Mouse (Mus musculus) olfactory bulb, adult 2 months (tissue): ENCODE measurements around the gene Tbc1d23. TPM values are rescaled to one million over a fixed set of nuclear protein-coding genes. Genes with fewer than 3 reads are reported as not detected.
"Not testable (repeated sequence)": the region's sequence is repeated elsewhere in the genome, so short reads cannot be mapped to it uniquely, and the experiment has no call there.

Experiments
- H3K27ac ChIP-seq: fragments of 200-500 bp; 2 replicates; pipeline ENCODE4 v1.5.1; 2012; ENCODE audit warnings: low read depth, low read length; ENCODE audit not compliant: insufficient read depth
- H3K4me1 ChIP-seq: fragments of 200-500 bp; 2 replicates; pipeline ENCODE4 v1.6.1; 2012; ENCODE audit warnings: low read length; ENCODE audit not compliant: control insufficient read depth, insufficient read depth
- H3K4me3 ChIP-seq: fragments of 200-500 bp; 2 replicates; pipeline ENCODE4 v1.5.1; 2012; ENCODE audit warnings: mild to moderate bottlenecking, low read depth, low read length, moderate library complexity; ENCODE audit not compliant: insufficient read depth
- CTCF ChIP-seq: fragments of 200-500 bp; IDR thresholded peaks from 2 replicates; pipeline ENCODE4 v1.5.1; 2012; ENCODE audit warnings: low read depth, mild to moderate bottlenecking, low read length, moderate library complexity; ENCODE audit not compliant: insufficient read depth
- POLR2A ChIP-seq: fragments of 200-500 bp; IDR thresholded peaks from 2 replicates; pipeline ENCODE4 v1.6.1; 2012; ENCODE audit warnings: mild to moderate bottlenecking, low read depth, low read length, moderate library complexity; ENCODE audit not compliant: insufficient read depth
- WGBS: fragments of 180-500 bp; shearing (Covaris S2); methylation state at CpG from one replicate; pipeline ENCODE4 v1.1.7; 2018; 5-methylcytosine and 5-hydroxymethylcytosine counted together
- polyA plus RNA-seq: library from polyadenylated mRNA; stranded (reverse); fragments of >200 nt; gene quantifications from 2 replicates; pipeline ENCODE4 v1.2.4, GENCODE M21; 2012; ENCODE audit warnings: low replicate concordance; ENCODE audit not compliant: missing spikeins, insufficient read depth, insufficient read length

Gene Tbc1d23
- polyA plus RNA-seq, 1 experiment = not detected

DNA sequence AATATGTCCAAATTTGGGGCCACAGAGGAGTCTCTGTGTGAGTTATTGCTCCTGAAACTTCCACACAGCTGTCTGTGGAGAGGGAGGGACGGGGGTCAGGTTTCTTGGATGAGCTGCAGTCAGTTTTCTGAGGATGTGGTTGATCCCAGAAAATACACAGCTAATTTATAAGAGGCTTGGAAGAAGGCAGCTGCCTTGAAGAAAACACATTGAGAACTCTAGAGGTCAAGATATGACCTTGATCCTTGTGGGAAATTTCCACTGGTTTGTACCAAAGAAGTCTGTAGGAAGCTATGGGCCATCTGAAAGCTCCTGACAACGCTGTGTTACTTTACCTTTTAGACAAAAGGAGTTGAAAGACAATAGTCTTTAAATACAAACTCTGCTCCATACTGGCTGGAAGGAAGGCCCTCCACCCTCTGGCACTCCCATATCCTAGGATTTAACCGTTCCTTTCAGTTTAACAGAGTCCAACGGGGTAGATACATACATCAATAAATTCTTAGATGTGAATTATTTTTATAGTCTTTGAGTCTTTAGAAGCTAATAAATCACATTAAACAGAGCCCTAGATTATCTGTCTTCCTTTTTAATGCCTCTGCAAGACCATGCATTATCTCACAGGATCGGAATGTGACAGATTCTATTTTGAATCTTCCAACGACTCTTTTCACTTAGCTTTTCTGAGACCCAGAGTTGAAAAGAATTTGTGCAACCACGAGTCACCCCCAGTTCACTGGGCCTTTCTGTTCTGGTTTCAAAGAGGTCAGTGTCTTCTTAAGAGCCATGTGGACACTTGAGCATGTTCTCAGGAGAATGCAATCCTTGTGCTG is 20.5 kb upstream of the Tbc1d23 start:
- Histone ChIP-seq H3K27ac (no peak overlapping the region), H3K4me3 (no peak overlapping the region), H3K4me1 (no peaks in the 10 kb centered on the region)
- 52% methylated on average over 7 of the region's 7 CpGs for WGBS
- no peak for TF ChIP-seq CTCF
- no peak for TF ChIP-seq POLR2A

DNA sequence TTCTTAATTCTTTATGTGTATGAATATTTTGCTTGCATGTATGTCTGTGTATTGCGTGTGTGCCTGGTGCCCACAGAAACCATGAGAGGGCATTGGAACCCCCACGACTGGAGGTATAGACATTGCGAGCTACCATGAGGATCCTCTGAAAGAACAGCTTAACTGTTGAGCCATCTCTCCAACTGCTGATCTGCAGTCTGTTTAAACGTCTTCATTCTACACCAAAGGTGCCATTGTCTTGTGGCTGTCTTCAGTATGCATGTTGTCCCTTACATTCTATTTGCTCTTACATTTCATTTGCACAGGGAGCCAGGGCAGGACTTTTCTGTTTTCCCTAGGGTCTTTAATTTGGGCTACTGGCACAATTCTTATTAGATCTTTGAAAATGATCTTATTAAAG is 19.7 kb upstream of the Tbc1d23 start:
- 89% methylated on average over 4 of the region's 4 CpGs for WGBS
- no peak overlapping the region for H3K4me3 ChIP-seq
- TF ChIP-seq POLR2A (no peak), CTCF (no peak)
- H3K27ac ChIP-seq = no peak overlapping the region
- no peaks in the 10 kb centered on the region for H3K4me1 ChIP-seq

GRCm38 (mm10) chr16:57247464-57247863 is 16.2 kb upstream of the Tbc1d23 start:
- no peak overlapping the region for H3K4me3 ChIP-seq
- no peak overlapping the region for H3K27ac ChIP-seq
- no peaks in the 10 kb centered on the region for H3K4me1 ChIP-seq
- TF ChIP-seq CTCF = no peak
- TF ChIP-seq POLR2A = no peak
- 93% methylated on average over 4 of the region's 4 CpGs for WGBS

GRCm38 (mm10) chr16:57246596-57246995 is 15.3 kb upstream of the Tbc1d23 start:
- Histone ChIP-seq H3K4me1 (no peaks in the 10 kb centered on the region), H3K27ac (no peak overlapping the region), H3K4me3 (no peak overlapping the region)
- TF ChIP-seq CTCF = no peak
- no peak for TF ChIP-seq POLR2A
- 94% methylated on average over 3 of the region's 3 CpGs for WGBS

DNA sequence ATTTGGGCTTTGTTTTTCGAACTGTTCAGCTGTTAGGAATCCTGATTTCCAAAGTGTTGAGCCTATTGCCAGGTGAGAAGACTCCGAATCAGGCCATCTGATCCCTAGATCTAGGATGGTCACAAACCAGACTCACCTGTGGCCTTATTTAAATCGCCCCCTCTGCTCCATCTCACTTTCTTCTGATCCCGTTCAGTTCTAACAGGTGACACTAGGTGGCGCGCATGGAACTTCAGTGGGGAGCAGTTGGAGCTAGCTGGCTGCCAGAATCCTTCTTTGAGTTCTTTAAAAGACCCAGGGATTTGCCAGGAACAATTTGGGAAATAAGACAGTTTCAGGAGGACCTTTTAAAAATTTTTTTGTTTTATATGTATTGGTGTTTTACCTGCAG is 12.5 kb upstream of the Tbc1d23 start:
- no peak overlapping the region for H3K4me3 ChIP-seq
- no peak for TF ChIP-seq POLR2A
- TF ChIP-seq CTCF = peak; percentile 53
- H3K4me1 ChIP-seq = no peaks in the 10 kb centered on the region
- WGBS = 13% methylated on average over 6 of the region's 6 CpGs
- no peak overlapping the region for H3K27ac ChIP-seq

DNA sequence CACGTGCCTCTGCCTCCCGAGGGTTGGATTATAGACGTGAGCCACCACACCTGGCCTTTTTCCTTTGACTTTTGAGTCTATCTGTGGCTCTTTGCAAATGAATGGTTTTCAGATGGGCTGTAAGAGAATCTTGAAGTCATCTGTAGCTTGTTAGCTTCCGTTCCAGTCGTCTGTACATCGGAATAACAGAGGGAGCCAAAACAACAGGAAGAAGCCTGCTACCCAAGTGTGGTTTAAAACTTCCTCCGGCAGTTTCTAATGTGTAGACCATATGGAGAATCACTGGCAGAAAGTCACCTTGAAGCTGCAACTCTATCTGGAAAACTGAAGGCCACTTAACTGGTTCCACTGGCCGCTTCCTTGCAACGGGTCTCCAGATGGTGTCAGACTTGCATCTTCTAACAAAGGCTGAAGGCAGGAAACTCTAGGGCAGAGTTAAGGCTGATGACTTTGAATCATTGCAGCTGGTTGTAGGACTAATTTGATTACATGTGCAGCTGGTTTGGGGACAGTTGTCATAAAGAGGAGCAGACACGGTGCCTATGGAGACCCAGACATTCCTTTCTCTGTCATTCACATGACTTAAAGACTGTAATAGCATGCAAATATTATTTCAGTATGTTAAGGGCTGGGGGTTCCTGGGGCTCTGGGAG is 12.0 kb upstream of the Tbc1d23 start:
- no peak for TF ChIP-seq CTCF
- TF ChIP-seq POLR2A = no peak
- Histone ChIP-seq H3K4me1 (no peaks in the 10 kb centered on the region), H3K4me3 (no peak overlapping the region), H3K27ac (no peak overlapping the region)
- 60% methylated on average over 10 of the region's 10 CpGs for WGBS

DNA sequence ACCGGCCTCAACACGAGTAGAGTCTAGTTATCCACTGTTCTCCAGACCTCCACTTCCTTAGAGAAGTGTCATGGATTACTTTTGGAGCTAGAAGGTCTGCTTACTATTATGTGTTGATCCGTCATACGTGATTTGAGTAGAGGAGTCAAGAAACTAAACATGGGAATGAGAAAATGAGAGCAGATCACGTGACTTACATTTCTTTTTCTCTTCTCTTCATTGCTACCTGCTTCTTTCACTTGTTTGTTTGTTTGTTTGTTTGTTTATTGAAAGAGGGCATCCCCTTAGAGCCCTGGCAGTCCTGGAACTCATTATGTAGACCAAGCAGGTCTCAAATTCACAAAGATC is 11.5 kb upstream of the Tbc1d23 start:
- TF ChIP-seq CTCF (no peak), POLR2A (no peak)
- H3K27ac ChIP-seq = no peak overlapping the region
- no peaks in the 10 kb centered on the region for H3K4me1 ChIP-seq
- WGBS = 93% methylated on average over 5 of the region's 5 CpGs
- no peak overlapping the region for H3K4me3 ChIP-seq

- Histone ChIP-seq H3K27ac (no peak overlapping the region), H3K4me3 (no peak overlapping the region), H3K4me1 (no peaks in the 10 kb centered on the region)
- 65% methylated on average over 7 of the region's 7 CpGs for WGBS
- no peak for TF ChIP-seq POLR2A
Measured at GRCm38 (mm10) chr16:57235871-57236510, 4.7 kb upstream of the Tbc1d23 start.

DNA sequence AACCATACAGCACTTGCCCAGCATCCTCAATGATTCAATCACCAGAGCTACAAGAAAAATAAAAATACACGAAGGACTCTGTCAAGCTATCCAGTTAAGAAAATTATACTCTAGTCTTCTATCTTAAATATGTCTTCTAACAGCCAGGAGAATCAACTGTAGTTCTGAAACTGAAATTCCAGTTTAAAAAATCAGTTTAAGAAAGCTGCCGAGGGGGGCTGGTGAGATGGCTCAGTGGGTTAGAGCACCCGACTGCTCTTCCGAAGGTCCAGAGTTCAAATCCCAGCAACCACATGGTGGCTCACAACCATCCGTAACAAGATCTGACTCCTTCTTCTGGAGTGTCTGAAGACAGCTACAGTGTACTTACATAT is 620 bp upstream of the Tbc1d23 start:
- not testable (repeated sequence) for H3K4me1 ChIP-seq, H3K27ac ChIP-seq, H3K4me3 ChIP-seq
- 65% methylated on average over 4 of the region's 5 CpGs for WGBS
